Mouse (Mus musculus) liver, embryonic 11.5 days (tissue): ENCODE measurements at regions not wholly inside any gene's neighbourhood (a gene's known extent, or its start where the extent isn't known, plus 50 kb on each side); places are given as distances from the start of the nearest gene placed in this dataset.

Experiments
- ATAC-seq: fragments of 200-750 bp; cut with Nextera tagmentation; replicated peaks from 2 replicates; pipeline ENCODE4 v1.8.0; 2017; ENCODE audit warnings: moderate number of reproducible peaks, mild to moderate bottlenecking, moderate TSS enrichment, moderate library complexity; ENCODE audit not compliant: low FRiP score
- DNase-seq: peaks from one replicate; pipeline ENCODE4 v3.0.0-alpha.2; 2017; ENCODE audit warnings: low spot score
- H3K27ac ChIP-seq: fragments of 300-500 bp; sonication (generic); 2 replicates; pipeline ENCODE4 v1.5.1; 2014; ENCODE audit warnings: mild to moderate bottlenecking, low read depth, low read length, control low read depth
- H3K27me3 ChIP-seq: fragments of 300-500 bp; sonication (generic); replicated peaks from 2 replicates; pipeline ENCODE4 v1.6.1; 2014; ENCODE audit warnings: low read length, mixed read lengths; ENCODE audit not compliant: control insufficient read depth, insufficient read depth
- H3K36me3 ChIP-seq: fragments of 300-500 bp; sonication (generic); 2 replicates; pipeline ENCODE4 v1.6.1; 2014; ENCODE audit warnings: mild to moderate bottlenecking, low read length, moderate library complexity, mixed read lengths; ENCODE audit not compliant: control insufficient read depth, insufficient read depth
- H3K4me1 ChIP-seq: fragments of 300-500 bp; sonication (generic); replicated peaks from 2 replicates; pipeline ENCODE4 v1.6.1; 2014; ENCODE audit warnings: low read length, mixed read lengths; ENCODE audit not compliant: control insufficient read depth, insufficient read depth
- H3K4me2 ChIP-seq: fragments of 300-500 bp; sonication (generic); 2 replicates; pipeline ENCODE4 v1.6.1; 2014; ENCODE audit warnings: mild to moderate bottlenecking, control low read depth, moderate library complexity
- H3K4me3 ChIP-seq: fragments of 300-500 bp; sonication (generic); 2 replicates; pipeline ENCODE4 v1.5.1; 2014; ENCODE audit warnings: low read depth, low read length, control low read depth
- H3K9ac ChIP-seq: fragments of 300-500 bp; sonication (generic); 2 replicates; pipeline ENCODE4 v1.6.1; 2014; ENCODE audit warnings: low read depth, low read length, control low read depth
- H3K9me3 ChIP-seq: fragments of 300-500 bp; sonication (generic); 2 replicates; pipeline ENCODE4 v1.6.1; 2016; ENCODE audit warnings: low read length, inconsistent platforms, mixed read lengths; ENCODE audit not compliant: control insufficient read depth
- WGBS: fragments of 180-500 bp; shearing (Covaris S2); extraction: QIAGEN DNeasy Blood & Tissue Kit; methylation state at CpG from one replicate; pipeline ENCODE4 v1.1.7; 2014; 5-methylcytosine and 5-hydroxymethylcytosine counted together

GRCm38 (mm10) chr11:7010858-7011257 lies 52.4 kb upstream of the Adcy1 start:
- no peaks in the 10 kb centered on the region for H3K27me3 ChIP-seq
- H3K27ac ChIP-seq: no peak overlapping the region
- DNase-seq (no peak), ATAC-seq (no peak)
- H3K4me1 ChIP-seq: no peaks in the 10 kb centered on the region
- no peak overlapping the region for H3K4me2 ChIP-seq
- no peaks in the 10 kb centered on the region for H3K9me3 ChIP-seq
- no peak overlapping the region for H3K4me3 ChIP-seq
- H3K36me3 ChIP-seq: no peaks in the 10 kb centered on the region
- 80% methylated on average over 3 of the region's 3 CpGs for WGBS
- no peak overlapping the region for H3K9ac ChIP-seq

- Histone ChIP-seq H3K9ac (no peak overlapping the region), H3K9me3 (no peaks in the 10 kb centered on the region), H3K27ac (no peak overlapping the region), H3K27me3 (no peaks in the 10 kb centered on the region), H3K4me2 (no peak overlapping the region), H3K4me1 (no peaks in the 10 kb centered on the region), H3K36me3 (no peaks in the 10 kb centered on the region), H3K4me3 (no peak overlapping the region)
- ATAC-seq (no peak), DNase-seq (no peak)
These were observed 64.0 kb upstream of the Adcy1 start for GRCm38 (mm10) chr11:6999329-6999728.

GRCm38 (mm10) chr11:6998810-6999209 lies 64.5 kb upstream of the Adcy1 start:
- DNase-seq: no peak

GRCm38 (mm10) chr11:6997508-6997907 lies 65.8 kb upstream of the Adcy1 start:
- WGBS: 65% methylated on average over 6 of the region's 6 CpGs
- no peak for ATAC-seq
- no peak for DNase-seq
- H3K27ac ChIP-seq: no peak overlapping the region
- H3K36me3 ChIP-seq: no peaks in the 10 kb centered on the region
- no peak overlapping the region for H3K4me2 ChIP-seq
- no peaks in the 10 kb centered on the region for H3K4me1 ChIP-seq
- no peaks in the 10 kb centered on the region for H3K27me3 ChIP-seq
- no peak overlapping the region for H3K4me3 ChIP-seq
- H3K9me3 ChIP-seq: no peaks in the 10 kb centered on the region
- no peak overlapping the region for H3K9ac ChIP-seq

More at GRCm38 (mm10) chr11:6998810-6999209, 64.5 kb upstream of the Adcy1 start:
- no peak overlapping the region for H3K4me3 ChIP-seq
- H3K9me3 ChIP-seq: no peaks in the 10 kb centered on the region
- H3K27ac ChIP-seq: no peak overlapping the region
- ATAC-seq: no peak
- 69% methylated on average over 1 of the region's 1 CpGs for WGBS
- no peaks in the 10 kb centered on the region for H3K4me1 ChIP-seq
- no peak overlapping the region for H3K4me2 ChIP-seq
- H3K9ac ChIP-seq: no peak overlapping the region
- H3K27me3 ChIP-seq: no peaks in the 10 kb centered on the region
- H3K36me3 ChIP-seq: no peaks in the 10 kb centered on the region

- ATAC-seq (no peak), DNase-seq (no peak)
- Histone ChIP-seq H3K36me3 (no peaks in the 10 kb centered on the region), H3K9me3 (no peaks in the 10 kb centered on the region), H3K4me3 (no peak overlapping the region), H3K4me1 (no peaks in the 10 kb centered on the region), H3K9ac (no peak overlapping the region), H3K27ac (no peak overlapping the region), H3K27me3 (no peaks in the 10 kb centered on the region), H3K4me2 (no peak overlapping the region)
- 93% methylated on average over 2 of the region's 2 CpGs for WGBS
These were observed 69.6 kb upstream of the Adcy1 start for GRCm38 (mm10) chr11:6993731-6994130.

- Histone ChIP-seq H3K4me3 (no peak overlapping the region), H3K9ac (no peak overlapping the region), H3K9me3 (no peaks in the 10 kb centered on the region), H3K27ac (no peak overlapping the region), H3K27me3 (no peaks in the 10 kb centered on the region), H3K4me1 (no peaks in the 10 kb centered on the region), H3K4me2 (no peak overlapping the region), H3K36me3 (no peaks in the 10 kb centered on the region)
- DNase-seq: no peak
- 82% methylated on average over 5 of the region's 5 CpGs for WGBS
- no peak for ATAC-seq
These were observed 71.7 kb upstream of the Adcy1 start for GRCm38 (mm10) chr11:6991626-6992025.

- H3K9me3 ChIP-seq: no peaks in the 10 kb centered on the region
- H3K4me1 ChIP-seq: no peaks in the 10 kb centered on the region
- H3K9ac ChIP-seq: no peak overlapping the region
These were observed 72.6 kb upstream of the Adcy1 start for GRCm38 (mm10) chr11:6990711-6991110.

GRCm38 (mm10) chr11:6988884-6989824 lies 74.1 kb upstream of the Adcy1 start:
- no peak overlapping the region for H3K27ac ChIP-seq
- WGBS: 74% methylated on average over 8 of the region's 8 CpGs
- no peak for ATAC-seq

More at GRCm38 (mm10) chr11:6990711-6991110, 72.6 kb upstream of the Adcy1 start:
- no peak for DNase-seq
- Histone ChIP-seq H3K27me3 (no peaks in the 10 kb centered on the region), H3K4me3 (no peak overlapping the region), H3K4me2 (no peak overlapping the region), H3K27ac (no peak overlapping the region), H3K36me3 (no peaks in the 10 kb centered on the region)
- WGBS: 48% methylated on average over 3 of the region's 3 CpGs
- no peak for ATAC-seq

GRCm38 (mm10) chr11:6987995-6988394 lies 75.3 kb upstream of the Adcy1 start:
- H3K4me2 ChIP-seq: no peak overlapping the region
- WGBS: 61% methylated on average over 2 of the region's 2 CpGs
- no peaks in the 10 kb centered on the region for H3K27me3 ChIP-seq
- no peak for ATAC-seq
- H3K36me3 ChIP-seq: no peaks in the 10 kb centered on the region
- H3K4me1 ChIP-seq: no peaks in the 10 kb centered on the region
- no peak overlapping the region for H3K27ac ChIP-seq
- DNase-seq: no peak
- no peak overlapping the region for H3K4me3 ChIP-seq
- H3K9me3 ChIP-seq: no peaks in the 10 kb centered on the region
- no peak overlapping the region for H3K9ac ChIP-seq

More at GRCm38 (mm10) chr11:6988884-6989824, 74.1 kb upstream of the Adcy1 start:
- Histone ChIP-seq H3K4me2 (no peak overlapping the region), H3K27me3 (no peaks in the 10 kb centered on the region), H3K4me3 (no peak overlapping the region), H3K9me3 (no peaks in the 10 kb centered on the region), H3K4me1 (no peaks in the 10 kb centered on the region), H3K36me3 (no peaks in the 10 kb centered on the region), H3K9ac (no peak overlapping the region)
- no peak for DNase-seq
